Mouse (Mus musculus): ENCODE measurements at regions not wholly inside any gene's neighbourhood (a gene's known extent, or its start where the extent isn't known, plus 50 kb on each side); places are given as distances from the start of the nearest gene placed in this dataset.

- no peaks in the 10 kb centered on the region for H3K36me3 ChIP-seq
- no peak overlapping the region for H3K4me3 ChIP-seq
- no peak for ATAC-seq (ENCODE audit: low FRiP score, low read depth)
- no peaks in the 10 kb centered on the region for H3K27me3 ChIP-seq (replicated peaks)
- no peaks in the 10 kb centered on the region for H3K4me1 ChIP-seq
- H3K4me2 ChIP-seq (replicated peaks): no peak overlapping the region
- 94% methylated on average over 21 of the region's 21 CpGs for WGBS
- H3K27ac ChIP-seq: no peak overlapping the region
- no peaks in the 10 kb centered on the region for H3K9me3 ChIP-seq
- no peak overlapping the region for H3K9ac ChIP-seq
These were observed 295.3 kb upstream of the Atp2b1 start for GRCm38 (mm10) chr10:98618736-98619525.

- no peak overlapping the region for H3K4me2 ChIP-seq (replicated peaks)
- no peaks in the 10 kb centered on the region for H3K9me3 ChIP-seq
- no peaks in the 10 kb centered on the region for H3K36me3 ChIP-seq
- H3K27me3 ChIP-seq (replicated peaks): no peaks in the 10 kb centered on the region
- WGBS: 81% methylated on average over 1 of the region's 1 CpGs
- H3K27ac ChIP-seq: no peak overlapping the region
- H3K9ac ChIP-seq: no peak overlapping the region
- no peaks in the 10 kb centered on the region for H3K4me1 ChIP-seq
- no peak overlapping the region for H3K4me3 ChIP-seq
- no peak; the same call in 1 of the 2 replicates for ATAC-seq (ENCODE audit: low FRiP score, low read depth)
These were observed 290.1 kb upstream of the Atp2b1 start for GRCm38 (mm10) chr10:98624103-98624502.

GRCm38 (mm10) chr10:98624681-98625321 lies 289.4 kb upstream of the Atp2b1 start:
- no peaks in the 10 kb centered on the region for H3K27me3 ChIP-seq (replicated peaks)
- 0 out of 2 replicates have a peak overlapping the region, but pooled peaks have one; percentile 16 for H3K4me2 ChIP-seq (replicated peaks)
- H3K36me3 ChIP-seq: no peaks in the 10 kb centered on the region
- 56% methylated on average over 12 of the region's 12 CpGs for WGBS
- no peak overlapping the region for H3K9ac ChIP-seq
- no peak overlapping the region for H3K4me3 ChIP-seq
- H3K27ac ChIP-seq: no peak overlapping the region
- H3K9me3 ChIP-seq: no peaks in the 10 kb centered on the region
- peak; percentile 53 for ATAC-seq (ENCODE audit: low FRiP score, low read depth)
- no peaks in the 10 kb centered on the region for H3K4me1 ChIP-seq

- Histone ChIP-seq H3K9me3 (no peaks in the 10 kb centered on the region), H3K27ac (no peak overlapping the region), H3K4me1 (no peaks in the 10 kb centered on the region), H3K4me3 (no peak overlapping the region), H3K9ac (no peak overlapping the region), H3K36me3 (no peaks in the 10 kb centered on the region), H3K4me2 (replicated peaks) (no peak overlapping the region), H3K27me3 (replicated peaks) (no peaks in the 10 kb centered on the region)
- ATAC-seq (ENCODE audit: low FRiP score, low read depth): no peak
- 90% methylated on average over 1 of the region's 1 CpGs for WGBS
These were observed 286.0 kb upstream of the Atp2b1 start for GRCm38 (mm10) chr10:98628191-98628590.

DNA sequence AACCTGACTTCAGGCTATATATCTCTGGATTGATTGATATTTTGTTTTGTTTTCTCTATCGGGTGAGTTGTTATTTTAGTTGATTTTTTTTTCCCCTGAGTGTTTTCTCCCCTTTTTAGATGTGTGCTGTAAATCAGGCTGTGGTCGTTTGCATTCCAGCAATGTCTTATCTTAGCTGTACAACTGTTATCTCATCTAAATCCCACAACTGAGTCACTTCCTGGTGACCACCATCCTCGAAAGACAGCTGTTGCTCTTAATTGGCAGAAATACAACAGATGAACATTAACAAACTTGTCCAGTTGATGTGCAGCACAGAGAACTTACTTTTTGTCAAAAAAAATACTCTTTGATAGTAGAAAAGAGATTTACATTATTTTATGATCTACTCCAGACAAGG lies 285.0 kb upstream of the Atp2b1 start:
- H3K4me3 ChIP-seq: no peak overlapping the region
- no peaks in the 10 kb centered on the region for H3K36me3 ChIP-seq
- no peaks in the 10 kb centered on the region for H3K9me3 ChIP-seq
- 69% methylated on average over 3 of the region's 3 CpGs for WGBS
- ATAC-seq (ENCODE audit: low FRiP score, low read depth): no peak
- H3K4me2 ChIP-seq (replicated peaks): no peak overlapping the region
- H3K27ac ChIP-seq: no peak overlapping the region
- no peaks in the 10 kb centered on the region for H3K4me1 ChIP-seq
- no peak overlapping the region for H3K9ac ChIP-seq
- H3K27me3 ChIP-seq (replicated peaks): no peaks in the 10 kb centered on the region

- H3K4me2 ChIP-seq (replicated peaks): no peak overlapping the region
- ATAC-seq (ENCODE audit: low FRiP score, low read depth): no peak
- H3K9ac ChIP-seq: no peak overlapping the region
- H3K4me1 ChIP-seq: no peaks in the 10 kb centered on the region
- no peaks in the 10 kb centered on the region for H3K27me3 ChIP-seq (replicated peaks)
- no peaks in the 10 kb centered on the region for H3K36me3 ChIP-seq
- no peak overlapping the region for H3K4me3 ChIP-seq
- WGBS: 88% methylated on average over 14 of the region's 14 CpGs
- no peaks in the 10 kb centered on the region for H3K9me3 ChIP-seq
- H3K27ac ChIP-seq: no peak overlapping the region
These were observed 276.2 kb upstream of the Atp2b1 start for GRCm38 (mm10) chr10:98637759-98638611.

DNA sequence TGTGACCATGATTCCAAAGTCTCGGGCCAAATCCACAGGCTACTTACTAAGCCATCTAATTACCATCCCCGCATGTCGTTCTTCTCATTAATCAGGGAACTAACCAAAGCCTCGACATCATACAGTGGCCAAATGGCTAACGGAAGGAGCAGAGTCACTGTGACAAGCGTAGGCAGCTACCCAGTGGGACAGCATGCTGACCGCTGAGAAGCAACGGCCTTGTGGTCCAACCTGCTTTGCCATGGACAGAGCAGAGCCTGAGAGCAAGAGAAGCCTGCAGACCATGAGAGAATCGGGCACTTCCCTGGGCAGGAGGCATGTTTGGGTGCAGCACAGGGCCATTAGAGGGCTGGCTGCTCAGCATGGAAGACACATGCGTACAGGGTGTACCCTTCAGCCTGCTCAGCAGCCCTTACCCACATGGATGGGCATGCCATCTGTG lies 268.5 kb upstream of the Atp2b1 start:
- H3K36me3 ChIP-seq: no peaks in the 10 kb centered on the region
- no peak overlapping the region for H3K4me2 ChIP-seq (replicated peaks)
- no peak overlapping the region for H3K9ac ChIP-seq
- no peak overlapping the region for H3K4me3 ChIP-seq
- no peak overlapping the region for H3K27ac ChIP-seq
- no peaks in the 10 kb centered on the region for H3K4me1 ChIP-seq
- H3K27me3 ChIP-seq (replicated peaks): no peaks in the 10 kb centered on the region
- 83% methylated on average over 10 of the region's 10 CpGs for WGBS
- ATAC-seq (ENCODE audit: low FRiP score, low read depth): 0 out of 2 replicates have a peak, but pooled peaks have one; percentile 44
- no peaks in the 10 kb centered on the region for H3K9me3 ChIP-seq

GRCm38 (mm10) chr10:98646311-98646999 lies 267.8 kb upstream of the Atp2b1 start:
- no peak overlapping the region for H3K4me3 ChIP-seq
- ATAC-seq (ENCODE audit: low FRiP score, low read depth): 0 out of 2 replicates have a peak, but pooled peaks have one; percentile 29
- WGBS: 78% methylated on average over 8 of the region's 8 CpGs

GRCm38 (mm10) chr10:98648710-98649245 lies 265.4 kb upstream of the Atp2b1 start:
- Histone ChIP-seq H3K9ac (no peak overlapping the region), H3K27ac (no peak overlapping the region)
- whole genome bisulfite sequencing: 90% methylated on average over 7 of the region's 7 CpGs

More at GRCm38 (mm10) chr10:98646311-98646999, 267.8 kb upstream of the Atp2b1 start:
- no peak overlapping the region for H3K4me2 ChIP-seq (replicated peaks)
- no peak overlapping the region for H3K27ac ChIP-seq
- H3K9ac ChIP-seq: no peak overlapping the region
- H3K27me3 ChIP-seq (replicated peaks): no peaks in the 10 kb centered on the region
- no peaks in the 10 kb centered on the region for H3K36me3 ChIP-seq
- no peaks in the 10 kb centered on the region for H3K4me1 ChIP-seq
- H3K9me3 ChIP-seq: no peaks in the 10 kb centered on the region

DNA sequence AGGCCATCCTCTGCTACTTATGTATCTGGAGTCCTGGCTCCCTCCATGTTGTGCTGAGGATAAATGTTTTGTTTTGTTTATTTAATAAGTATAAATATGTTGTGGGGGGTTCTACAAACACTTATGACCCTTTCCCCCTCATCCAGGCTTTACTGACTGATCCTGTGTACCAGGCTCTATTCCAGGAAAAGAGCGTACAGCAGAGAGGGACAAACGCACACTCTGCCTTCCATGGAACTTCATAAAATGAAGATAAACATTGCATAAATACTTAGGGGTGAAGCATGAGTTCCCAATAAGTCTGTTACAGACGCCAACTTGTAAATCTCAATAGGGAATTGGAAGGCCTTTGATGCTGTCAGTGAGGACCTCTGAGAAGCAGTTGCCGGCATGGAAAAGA lies 263.7 kb upstream of the Atp2b1 start:
- no peaks in the 10 kb centered on the region for H3K36me3 ChIP-seq
- H3K4me1 ChIP-seq: no peaks in the 10 kb centered on the region
- H3K9ac ChIP-seq: no peak overlapping the region
- no peak overlapping the region for H3K4me3 ChIP-seq
- H3K27ac ChIP-seq: no peak overlapping the region
- no peaks in the 10 kb centered on the region for H3K27me3 ChIP-seq (replicated peaks)
- H3K9me3 ChIP-seq: no peaks in the 10 kb centered on the region
- ATAC-seq (ENCODE audit: low FRiP score, low read depth): no peak
- WGBS: 91% methylated on average over 4 of the region's 4 CpGs
- H3K4me2 ChIP-seq (replicated peaks): no peak overlapping the region

More at GRCm38 (mm10) chr10:98648710-98649245, 265.4 kb upstream of the Atp2b1 start:
- no peak overlapping the region for H3K4me3 ChIP-seq
- no peaks in the 10 kb centered on the region for H3K27me3 ChIP-seq (replicated peaks)
- H3K4me2 ChIP-seq (replicated peaks): no peak overlapping the region
- no peaks in the 10 kb centered on the region for H3K4me1 ChIP-seq
- no peaks in the 10 kb centered on the region for H3K9me3 ChIP-seq
- no peaks in the 10 kb centered on the region for H3K36me3 ChIP-seq
- no peak for ATAC-seq (ENCODE audit: low FRiP score, low read depth)

DNA sequence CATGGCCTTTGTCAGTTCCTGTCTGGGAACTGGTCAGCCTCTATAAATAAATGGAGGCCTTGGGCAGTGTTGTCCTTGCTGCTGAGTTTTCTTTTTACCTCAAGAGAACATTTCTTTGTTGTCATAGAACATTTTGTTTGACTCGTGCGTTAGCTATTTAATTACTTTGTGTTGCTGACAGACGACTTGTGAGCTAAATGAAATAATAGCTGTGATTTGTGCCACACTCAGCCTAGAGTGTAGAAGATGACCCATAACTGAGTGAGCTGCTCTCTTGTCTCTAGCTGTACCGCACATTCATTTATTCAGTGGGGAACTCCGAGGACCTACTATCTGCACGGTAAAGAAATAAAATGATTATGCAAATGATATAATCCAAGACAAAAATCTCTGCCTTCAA lies 263.1 kb upstream of the Atp2b1 start:
- H3K9ac ChIP-seq: no peak overlapping the region
- ATAC-seq (ENCODE audit: low FRiP score, low read depth): no peak

More for the DNA sequence above, 263.1 kb upstream of the Atp2b1 start:
- Histone ChIP-seq H3K4me1 (no peaks in the 10 kb centered on the region), H3K27me3 (replicated peaks) (no peaks in the 10 kb centered on the region), H3K9me3 (no peaks in the 10 kb centered on the region), H3K36me3 (no peaks in the 10 kb centered on the region), H3K4me3 (no peak overlapping the region), H3K27ac (no peak overlapping the region), H3K4me2 (replicated peaks) (no peak overlapping the region)
- WGBS: 89% methylated on average over 6 of the region's 6 CpGs
